Mouse (Mus musculus): ENCODE data around the gene Kras. TPM values are rescaled to one million over a fixed set of nuclear protein-coding genes. Genes with fewer than 3 reads are reported as not detected.

Gene Kras
- polyA plus RNA-seq, 1 experiment from 2014 or later: 44.1 TPM

GRCm38 (mm10) chr6:145235367-145235766, 14.7 kb downstream of the Kras start:
- Histone ChIP-seq H3K27ac (ENCODE audit: low read length) (no peak overlapping the region), H3K4me2 (ENCODE audit: low read depth, low read length) (no peak overlapping the region), H3K9ac (ENCODE audit: low read depth, low read length) (no peak overlapping the region), H3K27me3 (ENCODE audit: control insufficient read depth, insufficient read depth, low read depth, low read length) (no peaks in the 10 kb centered on the region), H3K36me3 (ENCODE audit: control insufficient read depth, insufficient read depth) (peaks cover 14% of the 10 kb centered on the region), H3K4me3 (ENCODE audit: low read depth, low read length) (no peak overlapping the region), H3K9me3 (replicated peaks; ENCODE audit: control insufficient read depth, low read length) (no peaks in the 10 kb centered on the region), H3K4me1 (ENCODE audit: control insufficient read depth, low read depth, low read length) (no peaks in the 10 kb centered on the region)
- no peak for ATAC-seq (ENCODE audit: low read depth)
- WGBS (ENCODE audit: insufficient replicate concordance): 79% methylated on average over 6 of the region's 6 CpGs

GRCm38 (mm10) chr6:145234391-145234790, 15.6 kb downstream of the Kras start:
- H3K4me2 ChIP-seq (ENCODE audit: low read depth, low read length): no peak overlapping the region
- H3K27ac ChIP-seq (ENCODE audit: low read length): no peak overlapping the region
- 75% methylated on average over 1 of the region's 1 CpGs for WGBS (ENCODE audit: insufficient replicate concordance)

GRCm38 (mm10) chr6:145226296-145226695, 23.7 kb downstream of the Kras start:
- 80% methylated on average over 3 of the region's 3 CpGs for WGBS (ENCODE audit: insufficient replicate concordance)
- no peak overlapping the region for H3K4me3 ChIP-seq (ENCODE audit: low read depth, low read length)
- H3K27ac ChIP-seq (ENCODE audit: low read length): no peak overlapping the region
- no peaks in the 10 kb centered on the region for H3K9me3 ChIP-seq (replicated peaks; ENCODE audit: control insufficient read depth, low read length)
- H3K9ac ChIP-seq (ENCODE audit: low read depth, low read length): no peak overlapping the region
- no peak overlapping the region for H3K4me2 ChIP-seq (ENCODE audit: low read depth, low read length)
- ATAC-seq (ENCODE audit: low read depth): no peak
- no peaks in the 10 kb centered on the region for H3K27me3 ChIP-seq (ENCODE audit: control insufficient read depth, insufficient read depth, low read depth, low read length)
- no peaks in the 10 kb centered on the region for H3K4me1 ChIP-seq (ENCODE audit: control insufficient read depth, low read depth, low read length)
- H3K36me3 ChIP-seq (ENCODE audit: control insufficient read depth, insufficient read depth): peaks cover 10% of the 10 kb centered on the region

More at GRCm38 (mm10) chr6:145234391-145234790, 15.6 kb downstream of the Kras start:
- Histone ChIP-seq H3K4me1 (ENCODE audit: control insufficient read depth, low read depth, low read length) (no peaks in the 10 kb centered on the region), H3K27me3 (ENCODE audit: control insufficient read depth, insufficient read depth, low read depth, low read length) (no peaks in the 10 kb centered on the region), H3K36me3 (ENCODE audit: control insufficient read depth, insufficient read depth) (peaks cover 16% of the 10 kb centered on the region), H3K4me3 (ENCODE audit: low read depth, low read length) (no peak overlapping the region), H3K9me3 (replicated peaks; ENCODE audit: control insufficient read depth, low read length) (no peaks in the 10 kb centered on the region), H3K9ac (ENCODE audit: low read depth, low read length) (no peak overlapping the region)
- no peak for ATAC-seq (ENCODE audit: low read depth)

GRCm38 (mm10) chr6:145224246-145224645, 25.8 kb downstream of the Kras start:
- no peak overlapping the region for H3K4me3 ChIP-seq (ENCODE audit: low read depth, low read length)
- no peaks in the 10 kb centered on the region for H3K27me3 ChIP-seq (ENCODE audit: control insufficient read depth, insufficient read depth, low read depth, low read length)
- H3K9me3 ChIP-seq (replicated peaks; ENCODE audit: control insufficient read depth, low read length): no peaks in the 10 kb centered on the region
- no peaks in the 10 kb centered on the region for H3K4me1 ChIP-seq (ENCODE audit: control insufficient read depth, low read depth, low read length)
- H3K27ac ChIP-seq (ENCODE audit: low read length): no peak overlapping the region
- H3K4me2 ChIP-seq (ENCODE audit: low read depth, low read length): no peak overlapping the region
- H3K9ac ChIP-seq (ENCODE audit: low read depth, low read length): no peak overlapping the region
- WGBS (ENCODE audit: insufficient replicate concordance): 84% methylated on average over 6 of the region's 6 CpGs
- H3K36me3 ChIP-seq (ENCODE audit: control insufficient read depth, insufficient read depth): peaks cover 6% of the 10 kb centered on the region
- ATAC-seq (ENCODE audit: low read depth): no peak

- no peaks in the 10 kb centered on the region for H3K27me3 ChIP-seq (ENCODE audit: control insufficient read depth, insufficient read depth, low read depth, low read length)
- no peak overlapping the region for H3K9ac ChIP-seq (ENCODE audit: low read depth, low read length)
- 82% methylated on average over 3 of the region's 3 CpGs for WGBS (ENCODE audit: insufficient replicate concordance)
- H3K36me3 ChIP-seq (ENCODE audit: control insufficient read depth, insufficient read depth): peaks cover 5% of the 10 kb centered on the region
- H3K4me3 ChIP-seq (ENCODE audit: low read depth, low read length): no peak overlapping the region
- peaks cover 6% of the 10 kb centered on the region for H3K4me1 ChIP-seq (ENCODE audit: control insufficient read depth, low read depth, low read length)
- no peak overlapping the region for H3K4me2 ChIP-seq (ENCODE audit: low read depth, low read length)
- H3K27ac ChIP-seq (ENCODE audit: low read length): no peak overlapping the region
- no peak for ATAC-seq (ENCODE audit: low read depth)
- H3K9me3 ChIP-seq (replicated peaks; ENCODE audit: control insufficient read depth, low read length): no peaks in the 10 kb centered on the region
These were observed 34.2 kb downstream of the Kras start for GRCm38 (mm10) chr6:145215826-145216225.

GRCm38 (mm10) chr6:145213916-145214315, 36.1 kb downstream of the Kras start:
- Histone ChIP-seq H3K4me3 (ENCODE audit: low read depth, low read length) (no peak overlapping the region), H3K36me3 (ENCODE audit: control insufficient read depth, insufficient read depth) (peaks cover 2% of the 10 kb centered on the region), H3K4me1 (ENCODE audit: control insufficient read depth, low read depth, low read length) (peaks cover 11% of the 10 kb centered on the region), H3K9me3 (replicated peaks; ENCODE audit: control insufficient read depth, low read length) (no peaks in the 10 kb centered on the region), H3K27me3 (ENCODE audit: control insufficient read depth, insufficient read depth, low read depth, low read length) (no peaks in the 10 kb centered on the region), H3K9ac (ENCODE audit: low read depth, low read length) (no peak overlapping the region), H3K4me2 (ENCODE audit: low read depth, low read length) (no peak overlapping the region), H3K27ac (ENCODE audit: low read length) (no peak overlapping the region)
- no peak for ATAC-seq (ENCODE audit: low read depth)
- 79% methylated on average over 2 of the region's 2 CpGs for WGBS (ENCODE audit: insufficient replicate concordance)

- no peaks in the 10 kb centered on the region for H3K27me3 ChIP-seq (ENCODE audit: control insufficient read depth, insufficient read depth, low read depth, low read length)
- H3K27ac ChIP-seq (ENCODE audit: low read length): peak overlapping the region; percentile 86
- WGBS (ENCODE audit: insufficient replicate concordance): 1% methylated on average over 21 of the region's 21 CpGs
- no peak for ATAC-seq (ENCODE audit: low read depth)
- peak overlapping the region; percentile 89 for H3K4me2 ChIP-seq (ENCODE audit: low read depth, low read length)
- no peaks in the 10 kb centered on the region for H3K9me3 ChIP-seq (replicated peaks; ENCODE audit: control insufficient read depth, low read length)
- H3K36me3 ChIP-seq (ENCODE audit: control insufficient read depth, insufficient read depth): peaks cover 2% of the 10 kb centered on the region; the same call in 1 of the 2 replicates
- peaks cover 11% of the 10 kb centered on the region for H3K4me1 ChIP-seq (ENCODE audit: control insufficient read depth, low read depth, low read length)
- H3K4me3 ChIP-seq (ENCODE audit: low read depth, low read length): peak overlapping the region; percentile 80
- peak overlapping the region; percentile 89 for H3K9ac ChIP-seq (ENCODE audit: low read depth, low read length)
These were observed 38.4 kb downstream of the Kras start for GRCm38 (mm10) chr6:145211376-145212305.

GRCm38 (mm10) chr6:145210816-145211338, 39.2 kb downstream of the Kras start, which contains the start of the genes Casc1 and Etfrf1:
Casc1 (minus strand) TSS chr6:145211005.
Etfrf1 (plus strand) TSS chr6:145211134.
- H3K36me3 ChIP-seq (ENCODE audit: control insufficient read depth, insufficient read depth): peaks cover under 1% of the 10 kb centered on the region; the same call in 1 of the 2 replicates
- peaks cover 11% of the 10 kb centered on the region for H3K4me1 ChIP-seq (ENCODE audit: control insufficient read depth, low read depth, low read length)
- H3K27me3 ChIP-seq (ENCODE audit: control insufficient read depth, insufficient read depth, low read depth, low read length): no peaks in the 10 kb centered on the region
- peak within 1 kb of the TSS; percentile 89 for H3K4me2 ChIP-seq (ENCODE audit: low read depth, low read length)
- peak within 1 kb of the TSS; percentile 89 for H3K9ac ChIP-seq (ENCODE audit: low read depth, low read length)
- 0% methylated on average over 36 of the region's 36 CpGs for WGBS (ENCODE audit: insufficient replicate concordance)
- peak within 1 kb of the TSS; percentile 86 for H3K27ac ChIP-seq (ENCODE audit: low read length)
- ATAC-seq (ENCODE audit: low read depth): peak; percentile 99
- H3K4me3 ChIP-seq (ENCODE audit: low read depth, low read length): peak within 1 kb of the TSS; percentile 80
- H3K9me3 ChIP-seq (replicated peaks; ENCODE audit: control insufficient read depth, low read length): no peaks in the 10 kb centered on the region
